Mouse (Mus musculus): ENCODE results near the gene Prpf39. TPM values are rescaled to one million over a fixed set of nuclear protein-coding genes. Genes with fewer than 3 reads are reported as not detected.
A peak's percentile ranks its signal among the peaks of the same experiment; 100 is the strongest.

Prpf39 gene
- total and polyA plus RNA-seq, 2 experiments from 2014 or later: 28.9 to 36.9 TPM

DNA sequence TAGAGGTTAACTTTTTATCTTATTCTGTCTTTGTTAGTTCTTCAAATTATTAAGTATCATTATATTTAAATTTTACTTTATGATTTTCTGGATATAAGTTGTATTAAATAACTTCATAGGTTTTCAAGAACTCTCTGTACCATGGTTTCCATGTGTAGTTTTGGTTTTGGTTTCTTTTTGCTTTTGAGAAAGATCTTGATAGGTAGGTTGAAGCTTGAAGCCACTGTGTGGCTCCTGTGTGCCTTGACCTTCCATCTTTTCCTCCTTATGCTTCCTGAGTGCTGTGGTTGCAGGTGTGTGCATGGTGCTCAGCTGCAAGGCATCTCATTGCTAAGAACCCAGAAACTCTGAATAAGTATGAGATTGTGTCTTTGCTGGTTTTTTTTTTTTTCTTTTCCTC is 12.7 kb downstream of the Prpf39 start:
- Histone ChIP-seq H3K9me3 (ENCODE audit: low read length) (no peaks in the 10 kb centered on the region), H3K4me2 (ENCODE audit: low read depth, low read length) (no peak overlapping the region), H3K9ac (replicated peaks; ENCODE audit: low read length) (no peak overlapping the region), H3K27ac (no peak overlapping the region), H3K36me3 (ENCODE audit: insufficient read depth, low read length) (peaks cover 10% of the 10 kb centered on the region; the same call in 1 of the 2 replicates), H3K4me1 (ENCODE audit: insufficient read depth, low read length) (no peaks in the 10 kb centered on the region), H3K4me3 (ENCODE audit: low read length) (no peak overlapping the region), H3K27me3 (ENCODE audit: insufficient read depth, low read length) (no peaks in the 10 kb centered on the region)
- TF ChIP-seq CTCF (IDR thresholded peaks at IDR 0.05; ENCODE audit: low read depth): no peak
- DNase-seq (ENCODE audit: low spot score) (no peak), ATAC-seq (no peak)

DNA sequence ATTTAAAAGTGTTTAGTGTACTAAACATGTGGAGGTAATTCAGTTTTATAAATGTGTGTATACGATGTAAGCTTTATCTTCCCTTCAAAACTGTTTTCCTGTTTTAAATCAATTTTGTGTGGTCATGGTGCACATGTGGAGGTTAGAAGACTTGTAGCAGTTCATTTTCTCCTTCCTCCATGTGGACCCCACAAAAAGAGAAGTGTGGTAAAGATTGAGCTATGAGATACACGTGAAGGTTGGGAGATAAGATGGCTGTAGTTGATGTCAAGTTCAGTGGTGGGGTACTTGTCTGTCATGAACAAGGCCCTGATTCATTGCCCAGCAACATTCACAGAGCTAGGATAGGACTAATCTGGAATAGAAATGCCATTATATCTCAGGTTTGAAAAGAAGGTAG is 22.1 kb downstream of the Prpf39 start:
- ATAC-seq (no peak), DNase-seq (ENCODE audit: low spot score) (no peak)
- no peaks in the 10 kb centered on the region for H3K4me1 ChIP-seq (ENCODE audit: insufficient read depth, low read length)
- H3K4me3 ChIP-seq (ENCODE audit: low read length): no peak overlapping the region
- TF ChIP-seq CTCF (IDR thresholded peaks at IDR 0.05; ENCODE audit: low read depth): no peak
- no peak overlapping the region for H3K4me2 ChIP-seq (ENCODE audit: low read depth, low read length)
- 87% methylated on average over 2 of the region's 2 CpGs for WGBS
- H3K27me3 ChIP-seq (ENCODE audit: insufficient read depth, low read length): no peaks in the 10 kb centered on the region
- no peak overlapping the region for H3K9ac ChIP-seq (replicated peaks; ENCODE audit: low read length)
- H3K27ac ChIP-seq: no peak overlapping the region
- H3K9me3 ChIP-seq (ENCODE audit: low read length): no peaks in the 10 kb centered on the region
- H3K36me3 ChIP-seq (ENCODE audit: insufficient read depth, low read length): peaks cover 31% of the 10 kb centered on the region

DNA sequence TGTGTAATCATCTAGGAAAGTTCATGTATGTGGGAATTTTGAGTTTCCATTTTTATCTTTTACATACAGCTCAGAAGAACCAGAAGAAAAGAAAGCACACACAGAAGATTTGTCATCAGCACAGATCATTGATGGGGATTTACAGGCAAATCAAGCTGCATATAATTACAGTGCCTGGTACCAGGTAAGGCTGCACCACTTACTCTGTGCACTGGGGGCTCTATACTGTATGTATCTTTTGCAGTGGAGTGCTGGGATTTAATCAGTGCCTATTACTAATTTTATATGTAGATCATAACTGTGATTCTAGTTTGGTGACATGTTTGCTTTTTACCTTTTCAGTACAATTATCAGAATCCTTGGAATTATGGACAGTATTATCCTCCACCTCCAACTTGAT is 24.9 kb downstream of the Prpf39 start:
- Histone ChIP-seq H3K4me1 (ENCODE audit: insufficient read depth, low read length) (no peaks in the 10 kb centered on the region), H3K4me3 (ENCODE audit: low read length) (no peak overlapping the region), H3K9me3 (ENCODE audit: low read length) (no peaks in the 10 kb centered on the region), H3K9ac (replicated peaks; ENCODE audit: low read length) (no peak overlapping the region), H3K4me2 (ENCODE audit: low read depth, low read length) (no peak overlapping the region), H3K36me3 (ENCODE audit: insufficient read depth, low read length) (peaks cover 37% of the 10 kb centered on the region), H3K27me3 (ENCODE audit: insufficient read depth, low read length) (no peaks in the 10 kb centered on the region), H3K27ac (no peak overlapping the region)
- no peak; the same call in 1 of the 2 replicates for TF ChIP-seq CTCF (IDR thresholded peaks at IDR 0.05; ENCODE audit: low read depth)
- no peak for DNase-seq (ENCODE audit: low spot score)
- ATAC-seq: 0 out of 2 replicates have a peak, but pooled peaks have one; percentile 47

DNA sequence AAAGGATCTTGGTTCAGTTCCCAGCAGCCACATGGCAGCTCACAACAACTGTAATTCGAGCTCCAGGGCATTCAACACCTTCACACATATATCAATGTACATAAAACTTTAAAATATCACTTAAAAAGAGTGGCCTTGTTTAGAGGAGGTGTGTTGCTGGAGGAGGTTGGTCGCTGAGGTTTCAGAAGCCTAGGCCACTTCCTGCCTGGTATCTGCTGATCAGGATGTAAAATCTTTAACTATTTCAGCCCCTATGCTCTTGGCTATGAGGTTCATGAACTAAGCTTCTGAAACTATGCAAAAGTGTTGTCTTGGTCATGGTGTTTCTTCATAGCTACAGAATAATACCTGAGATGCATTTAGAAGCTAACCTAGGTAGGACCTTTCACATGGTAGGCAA is 29.1 kb downstream of the Prpf39 start:
- no peak for TF ChIP-seq CTCF (IDR thresholded peaks at IDR 0.05; ENCODE audit: low read depth)
- Histone ChIP-seq H3K9ac (replicated peaks; ENCODE audit: low read length) (no peak overlapping the region), H3K4me1 (ENCODE audit: insufficient read depth, low read length) (no peaks in the 10 kb centered on the region), H3K27me3 (ENCODE audit: insufficient read depth, low read length) (no peaks in the 10 kb centered on the region), H3K36me3 (ENCODE audit: insufficient read depth, low read length) (peaks cover 40% of the 10 kb centered on the region), H3K27ac (no peak overlapping the region), H3K4me3 (ENCODE audit: low read length) (no peak overlapping the region), H3K4me2 (ENCODE audit: low read depth, low read length) (no peak overlapping the region), H3K9me3 (ENCODE audit: low read length) (no peaks in the 10 kb centered on the region)
- DNase-seq (ENCODE audit: low spot score) (no peak), ATAC-seq (no peak)
- WGBS: 83% methylated on average over 2 of the region's 2 CpGs

DNA sequence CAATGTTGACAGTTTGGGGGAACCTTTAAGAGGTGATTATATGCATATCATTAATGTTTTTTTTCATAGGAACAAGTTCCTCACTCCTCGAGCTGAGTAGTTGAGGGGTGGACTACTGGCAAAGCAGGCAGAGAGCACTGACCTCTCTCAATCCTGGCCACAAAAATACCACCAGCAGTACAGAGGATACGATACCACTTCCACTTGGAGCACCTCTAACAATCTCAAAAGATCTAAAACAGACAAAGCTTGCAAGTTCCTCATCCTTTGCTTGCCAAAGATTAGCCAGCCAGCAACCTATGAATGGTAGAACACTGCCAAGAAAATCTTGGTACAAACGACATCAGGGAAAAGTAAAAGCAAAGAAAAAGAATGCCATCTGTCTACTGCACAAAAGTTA is 30.1 kb downstream of the Prpf39 start:
- ATAC-seq: no peak
- Histone ChIP-seq H3K4me2 (ENCODE audit: low read depth, low read length) (no peak overlapping the region), H3K4me3 (ENCODE audit: low read length) (no peak overlapping the region), H3K27me3 (ENCODE audit: insufficient read depth, low read length) (no peaks in the 10 kb centered on the region), H3K9ac (replicated peaks; ENCODE audit: low read length) (no peak overlapping the region), H3K4me1 (ENCODE audit: insufficient read depth, low read length) (no peaks in the 10 kb centered on the region), H3K9me3 (ENCODE audit: low read length) (no peaks in the 10 kb centered on the region), H3K36me3 (ENCODE audit: insufficient read depth, low read length) (peaks cover 30% of the 10 kb centered on the region), H3K27ac (no peak overlapping the region)
- no peak for DNase-seq (ENCODE audit: low spot score)
- TF ChIP-seq CTCF (IDR thresholded peaks at IDR 0.05; ENCODE audit: low read depth): no peak
- WGBS: 53% methylated on average over 3 of the region's 3 CpGs

DNA sequence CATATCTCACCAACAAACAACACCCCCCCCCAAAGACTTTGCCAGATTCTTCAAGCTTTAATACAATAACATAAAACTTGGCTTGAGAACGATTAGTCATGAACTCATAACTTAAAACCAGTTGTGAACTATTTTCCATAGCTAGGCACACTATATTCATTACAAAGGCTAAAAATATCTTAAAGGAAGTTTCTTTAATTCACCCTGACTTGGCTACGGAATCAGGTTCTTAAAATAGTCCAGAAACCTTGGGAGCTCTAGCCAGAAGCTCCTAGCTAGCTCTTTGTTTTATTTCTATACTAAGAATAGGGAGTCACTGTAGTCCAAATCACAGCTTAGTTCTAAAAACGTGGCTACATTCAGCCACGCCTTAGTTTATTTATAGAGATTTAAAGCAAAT is 32.3 kb downstream of the Prpf39 start:
- Histone ChIP-seq H3K36me3 (ENCODE audit: insufficient read depth, low read length) (peaks cover 20% of the 10 kb centered on the region), H3K4me1 (ENCODE audit: insufficient read depth, low read length) (no peaks in the 10 kb centered on the region), H3K27me3 (ENCODE audit: insufficient read depth, low read length) (no peaks in the 10 kb centered on the region), H3K4me3 (ENCODE audit: low read length) (no peak overlapping the region), H3K4me2 (ENCODE audit: low read depth, low read length) (no peak overlapping the region), H3K27ac (no peak overlapping the region), H3K9me3 (ENCODE audit: low read length) (no peaks in the 10 kb centered on the region), H3K9ac (replicated peaks; ENCODE audit: low read length) (no peak overlapping the region)
- DNase-seq (ENCODE audit: low spot score): no peak
- TF ChIP-seq CTCF (IDR thresholded peaks at IDR 0.05; ENCODE audit: low read depth): no peak
- no peak for ATAC-seq
- 81% methylated on average over 4 of the region's 4 CpGs for WGBS

DNA sequence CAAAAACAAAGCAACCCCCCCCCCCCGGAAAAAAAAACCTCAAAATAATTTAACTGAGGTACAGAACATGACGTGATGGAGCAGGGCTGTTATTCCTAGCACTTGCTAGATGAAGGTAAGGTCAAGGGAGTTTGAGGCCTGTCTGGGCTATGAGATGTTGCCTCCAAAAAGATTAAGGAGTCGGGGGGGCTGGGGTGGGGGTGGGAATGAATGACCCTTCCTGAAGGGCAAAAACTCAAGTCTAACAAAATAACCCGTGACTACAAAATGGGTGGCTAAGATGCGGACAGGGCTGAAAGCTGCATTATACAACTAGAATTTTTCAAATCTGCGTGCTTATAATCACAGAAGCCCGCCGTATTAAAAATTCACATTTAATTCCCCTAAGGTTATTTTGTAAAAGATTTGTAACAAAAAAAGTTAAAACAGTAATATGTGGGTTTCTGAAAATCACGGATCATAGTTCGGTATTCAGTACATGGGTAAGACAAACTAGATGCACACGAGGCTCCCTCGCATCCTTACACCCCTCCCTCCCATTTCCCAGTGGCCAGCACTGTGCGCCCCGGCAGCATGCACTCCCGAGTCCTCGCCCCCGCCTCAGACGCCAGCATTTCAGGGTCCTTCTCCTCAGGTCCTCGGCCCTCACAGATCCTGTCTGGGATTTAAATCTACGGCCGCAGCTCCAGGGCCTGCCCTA is 36.9 kb downstream of the Prpf39 start:
- no peaks in the 10 kb centered on the region for H3K9me3 ChIP-seq (ENCODE audit: low read length)
- peaks cover 8% of the 10 kb centered on the region for H3K36me3 ChIP-seq (ENCODE audit: insufficient read depth, low read length)
- H3K4me1 ChIP-seq (ENCODE audit: insufficient read depth, low read length): peaks cover 14% of the 10 kb centered on the region
- no peak for TF ChIP-seq CTCF (IDR thresholded peaks at IDR 0.05; ENCODE audit: low read depth)
- peak; percentile 62 for ATAC-seq
- peak overlapping the region; percentile 92 for H3K9ac ChIP-seq (replicated peaks; ENCODE audit: low read length)
- peak overlapping the region; percentile 88 for H3K4me2 ChIP-seq (ENCODE audit: low read depth, low read length)
- WGBS: 3% methylated on average over 21 of the region's 21 CpGs
- peak overlapping the region; percentile 90 for H3K4me3 ChIP-seq (ENCODE audit: low read length)
- peak overlapping the region; percentile 97 for H3K27ac ChIP-seq
- DNase-seq (ENCODE audit: low spot score): no peak
- no peaks in the 10 kb centered on the region for H3K27me3 ChIP-seq (ENCODE audit: insufficient read depth, low read length)

All from hindbrain, postnatal 0 days (tissue).